Mouse (Mus musculus) lung, adult 2 months (tissue): ENCODE results near the gene Ppp1r15a.
"Not testable (repeated sequence)": the region's sequence is repeated elsewhere in the genome, so short reads cannot be mapped to it uniquely, and the experiment has no call there.

ENCODE experiments used
- CTCF ChIP-seq: fragments of 200-500 bp; IDR thresholded peaks from 2 replicates; pipeline ENCODE4 v1.5.1; 2011; ENCODE audit warnings: mild to moderate bottlenecking, low read length, control low read depth; ENCODE audit not compliant: insufficient read depth
- POLR2A ChIP-seq: fragments of 200-500 bp; IDR thresholded peaks from 2 replicates; pipeline ENCODE4 v1.6.1; 2011; ENCODE audit warnings: low read depth, mild to moderate bottlenecking, control low read depth, low read length, borderline replicate concordance; ENCODE audit errors: extremely low read depth

- TF ChIP-seq CTCF, POLR2A: not testable (repeated sequence)
Measured at GRCm38 (mm10) chr7:45484985-45485384, 41.1 kb downstream of the Ppp1r15a start.
